Mouse (Mus musculus) left cerebral cortex, adult 9 months (tissue): ENCODE data around the gene Timm8a1.

ENCODE experiments used
- DNase-seq, 2 experiments: peaks; one replicate each; pipeline ENCODE4 v3.0.0; 2022; ENCODE audit warnings: low spot score in 2 of 2

Timm8a1 gene

GRCm38 (mm10) chrX:134525260-134525659 lies 16.4 kb downstream of the Timm8a1 start:
- no peak for DNase-seq

- no peak for DNase-seq
These were observed 17.9 kb downstream of the Timm8a1 start for GRCm38 (mm10) chrX:134523772-134524171.

GRCm38 (mm10) chrX:134509473-134509872 lies 32.2 kb downstream of the Timm8a1 start:
- no peak for DNase-seq

GRCm38 (mm10) chrX:134507977-134508376 lies 33.7 kb downstream of the Timm8a1 start:
- no peak for DNase-seq

GRCm38 (mm10) chrX:134500651-134501050 lies 41.0 kb downstream of the Timm8a1 start:
- no peak for DNase-seq
